Mouse (Mus musculus): ENCODE results near the gene Galnt16.

GRCm38 (mm10) chr12:80609928-80610327 is 91.9 kb downstream of the Galnt16 start:
- TF ChIP-seq CTCF (IDR thresholded peaks at IDR 0.05; ENCODE audit: extremely low read depth, insufficient read depth, low read length) (no peak), POLR2A (IDR thresholded peaks at IDR 0.05; ENCODE audit: extremely low read depth, insufficient read depth, low read length) (no peak)

Measured in cortical plate, adult 2 months (tissue).